Mouse (Mus musculus) G1E (cell line): ENCODE measurements around the gene Gtsf1.

ENCODE experiments used
- CTCF ChIP-seq: IDR thresholded peaks from 2 replicates; pipeline ENCODE4 v1.5.1; 2012; ENCODE audit warnings: low read depth, low read length, inconsistent platforms, mixed read lengths
- GATA1 ChIP-seq: IDR thresholded peaks from 2 replicates; pipeline ENCODE4 v1.6.1; 2012; ENCODE audit warnings: borderline replicate concordance, low read length, inconsistent platforms, mixed read lengths
- GATA2 ChIP-seq: IDR thresholded peaks from 2 replicates; pipeline ENCODE4 v1.6.1; 2012; ENCODE audit warnings: low read depth, low read length, inconsistent platforms, borderline replicate concordance
- POLR2AphosphoS5 ChIP-seq: IDR thresholded peaks from 2 replicates; pipeline ENCODE4 v1.6.1; 2012; ENCODE audit warnings: low read depth, low read length, inconsistent platforms; ENCODE audit not compliant: insufficient replicate concordance
- TAL1 ChIP-seq: conservative IDR thresholded peaks from 2 replicates; pipeline ENCODE4 v1.6.1; 2012; ENCODE audit warnings: low read depth, low read length, inconsistent platforms, mixed read lengths

DNA sequence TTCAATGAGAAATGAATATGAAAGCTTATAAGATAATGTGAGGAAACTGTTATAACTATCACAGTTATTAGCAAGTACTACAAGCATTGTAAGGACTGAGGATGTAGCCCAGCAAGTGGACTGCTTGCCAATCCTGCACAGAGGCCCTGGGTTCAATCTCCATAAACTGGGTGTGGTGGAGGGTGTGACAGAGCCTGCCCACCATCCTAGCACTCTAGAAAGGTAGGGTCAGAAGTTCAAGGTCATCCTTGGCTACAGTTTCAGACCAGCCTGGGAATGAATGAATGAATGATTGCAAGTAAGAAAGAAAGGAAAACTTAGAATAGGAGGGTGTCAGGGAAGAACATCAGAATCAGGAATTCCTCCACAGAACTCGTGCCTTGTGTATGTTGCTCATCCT lies 66.5 kb downstream of the Gtsf1 start:
- TF ChIP-seq CTCF: no peak
- TF ChIP-seq POLR2AphosphoS5: no peak
- no peak for TF ChIP-seq GATA1
- TF ChIP-seq TAL1: no peak
- no peak for TF ChIP-seq GATA2
